Mouse (Mus musculus) midbrain, embryonic 11.5 days (tissue): ENCODE measurements around the gene Prg3. TPM values are rescaled to one million over a fixed set of nuclear protein-coding genes. Genes with fewer than 3 reads are reported as not detected.

Experiments
- ATAC-seq: fragments of 200-750 bp; cut with Nextera tagmentation; 2 replicates; pipeline ENCODE4 v1.8.0; 2017; ENCODE audit warnings: moderate TSS enrichment, moderate library complexity; ENCODE audit not compliant: low FRiP score
- DNase-seq: peaks from one replicate; pipeline ENCODE4 v3.0.0; 2015; ENCODE audit warnings: low spot score; ENCODE audit errors: missing footprints
- H3K27ac ChIP-seq: fragments of 300-500 bp; sonication (generic); 2 replicates; pipeline ENCODE4 v1.5.1; 2014; ENCODE audit warnings: low read depth, low read length
- H3K27me3 ChIP-seq: fragments of 300-500 bp; sonication (generic); 2 replicates; pipeline ENCODE4 v1.6.1; 2014; ENCODE audit warnings: mild to moderate bottlenecking, low read length, moderate library complexity, mixed read lengths; ENCODE audit not compliant: control insufficient read depth, insufficient read depth
- H3K36me3 ChIP-seq: fragments of 300-500 bp; sonication (generic); 2 replicates; pipeline ENCODE4 v1.6.1; 2014; ENCODE audit warnings: mild to moderate bottlenecking, low read length, moderate library complexity, mixed read lengths; ENCODE audit not compliant: control insufficient read depth, insufficient read depth
- H3K4me1 ChIP-seq: fragments of 300-500 bp; sonication (generic); 2 replicates; pipeline ENCODE4 v1.6.1; 2014; ENCODE audit warnings: low read length; ENCODE audit not compliant: control insufficient read depth, insufficient read depth
- H3K4me2 ChIP-seq: fragments of 300-500 bp; sonication (generic); 2 replicates; pipeline ENCODE4 v1.6.1; 2014; ENCODE audit warnings: mild to moderate bottlenecking, moderate library complexity
- H3K4me3 ChIP-seq: fragments of 300-500 bp; sonication (generic); 2 replicates; pipeline ENCODE4 v1.5.1; 2014; ENCODE audit warnings: low read depth, low read length
- H3K9ac ChIP-seq: fragments of 300-500 bp; sonication (generic); 2 replicates; pipeline ENCODE4 v1.6.1; 2014; ENCODE audit warnings: low read length
- H3K9me3 ChIP-seq: fragments of 300-500 bp; sonication (generic); 2 replicates; pipeline ENCODE4 v1.6.1; 2016; ENCODE audit warnings: low read length; ENCODE audit not compliant: control insufficient read depth
- WGBS: fragments of 180-500 bp; shearing (Covaris S2); extraction: QIAGEN DNeasy Blood & Tissue Kit; methylation state at CpG from one replicate; pipeline ENCODE4 v1.1.7; 2014; 5-methylcytosine and 5-hydroxymethylcytosine counted together
- polyA plus RNA-seq: library from polyadenylated mRNA; unstranded; fragments of >200 nt; fragmentation: Nextera tagmentation; extraction: Ambion mirVana; gene quantifications from 2 replicates; pipeline ENCODE4 v1.2.1, GENCODE M21; 2014

Gene Prg3
- polyA plus RNA-seq: not detected in 2 replicates

- DNase-seq (no peak), ATAC-seq (no peak)
- Histone ChIP-seq H3K4me1 (no peaks in the 10 kb centered on the region), H3K4me2 (no peak within 1 kb of the TSS), H3K27ac (no peak within 1 kb of the TSS), H3K9ac (no peak within 1 kb of the TSS), H3K36me3 (no peaks in the 10 kb centered on the region), H3K9me3 (no peaks in the 10 kb centered on the region), H3K4me3 (no peak within 1 kb of the TSS), H3K27me3 (no peaks in the 10 kb centered on the region)
- WGBS: 71% methylated on average over 1 of the region's 1 CpGs
Observed at GRCm38 (mm10) chr2:84987930-84988329, at the start of gene Prg3. Gene Prg3 (plus strand): TSS chr2:84988215.

- peak overlapping the region; percentile 3; the same call in 1 of the 2 replicates for H3K4me3 ChIP-seq
Observed at GRCm38 (mm10) chr2:84938249-84938946, 49.6 kb upstream of the Prg3 start.

GRCm38 (mm10) chr2:84939306-84939705, 48.7 kb upstream of the Prg3 start:
- Histone ChIP-seq H3K9me3 (no peaks in the 10 kb centered on the region), H3K4me1 (no peaks in the 10 kb centered on the region), H3K27me3 (0 out of 2 replicates have a peak, but pooled peaks cover 3% of the 10 kb centered on the region), H3K36me3 (no peaks in the 10 kb centered on the region), H3K27ac (no peak overlapping the region), H3K9ac (no peak overlapping the region), H3K4me2 (no peak overlapping the region), H3K4me3 (no peak overlapping the region)
- WGBS: 76% methylated on average over 3 of the region's 3 CpGs
- ATAC-seq: no peak
- DNase-seq: no peak

More at GRCm38 (mm10) chr2:84938249-84938946, 49.6 kb upstream of the Prg3 start:
- H3K27ac ChIP-seq: no peak overlapping the region; the same call in 1 of the 2 replicates
- H3K9me3 ChIP-seq: no peaks in the 10 kb centered on the region
- peak overlapping the region; percentile 36; the same call in 1 of the 2 replicates for H3K4me2 ChIP-seq
- no peak for DNase-seq
- WGBS: 92% methylated on average over 5 of the region's 5 CpGs
- no peaks in the 10 kb centered on the region for H3K4me1 ChIP-seq
- 0 out of 2 replicates have a peak, but pooled peaks cover 3% of the 10 kb centered on the region for H3K27me3 ChIP-seq
- no peak for ATAC-seq
- no peaks in the 10 kb centered on the region for H3K36me3 ChIP-seq
- no peak overlapping the region for H3K9ac ChIP-seq

- Histone ChIP-seq H3K4me3 (no peak overlapping the region), H3K27me3 (0 out of 2 replicates have a peak, but pooled peaks cover 3% of the 10 kb centered on the region), H3K4me1 (no peaks in the 10 kb centered on the region), H3K27ac (no peak overlapping the region), H3K9me3 (no peaks in the 10 kb centered on the region), H3K9ac (no peak overlapping the region), H3K36me3 (no peaks in the 10 kb centered on the region), H3K4me2 (no peak overlapping the region)
- ATAC-seq: no peak
- DNase-seq: no peak
- 87% methylated on average over 6 of the region's 6 CpGs for WGBS
Observed at GRCm38 (mm10) chr2:84939711-84940110, 48.3 kb upstream of the Prg3 start.

- no peaks in the 10 kb centered on the region for H3K36me3 ChIP-seq
- H3K4me1 ChIP-seq: no peaks in the 10 kb centered on the region
- H3K27me3 ChIP-seq: 0 out of 2 replicates have a peak, but pooled peaks cover 3% of the 10 kb centered on the region
- DNase-seq (no peak), ATAC-seq (no peak)
- H3K4me3 ChIP-seq: no peak overlapping the region
- H3K9me3 ChIP-seq: no peaks in the 10 kb centered on the region
- no peak overlapping the region for H3K9ac ChIP-seq
- H3K27ac ChIP-seq: no peak overlapping the region
- WGBS: 87% methylated on average over 2 of the region's 2 CpGs
- H3K4me2 ChIP-seq: no peak overlapping the region
Observed at GRCm38 (mm10) chr2:84941332-84941731, 46.7 kb upstream of the Prg3 start.

- Histone ChIP-seq H3K4me3 (no peak overlapping the region), H3K4me2 (no peak overlapping the region), H3K36me3 (no peaks in the 10 kb centered on the region), H3K4me1 (no peaks in the 10 kb centered on the region), H3K9me3 (no peaks in the 10 kb centered on the region), H3K9ac (no peak overlapping the region), H3K27me3 (0 out of 2 replicates have a peak, but pooled peaks cover 3% of the 10 kb centered on the region), H3K27ac (no peak overlapping the region)
- no peak for ATAC-seq
- DNase-seq: no peak
- 86% methylated on average over 4 of the region's 4 CpGs for WGBS
Observed at GRCm38 (mm10) chr2:84941795-84942194, 46.2 kb upstream of the Prg3 start.

- Histone ChIP-seq H3K36me3 (no peaks in the 10 kb centered on the region), H3K9ac (no peak overlapping the region), H3K4me3 (no peak overlapping the region), H3K27me3 (no peaks in the 10 kb centered on the region), H3K9me3 (no peaks in the 10 kb centered on the region), H3K4me1 (no peaks in the 10 kb centered on the region), H3K27ac (no peak overlapping the region), H3K4me2 (no peak overlapping the region)
- ATAC-seq: no peak
- WGBS: 88% methylated on average over 3 of the region's 3 CpGs
- no peak for DNase-seq
Observed at GRCm38 (mm10) chr2:84947154-84947771, 40.8 kb upstream of the Prg3 start.

GRCm38 (mm10) chr2:84948252-84948651, 39.8 kb upstream of the Prg3 start:
- DNase-seq (no peak), ATAC-seq (no peak)
- Histone ChIP-seq H3K4me2 (no peak overlapping the region), H3K4me1 (no peaks in the 10 kb centered on the region), H3K27me3 (no peaks in the 10 kb centered on the region), H3K9me3 (no peaks in the 10 kb centered on the region), H3K27ac (no peak overlapping the region), H3K4me3 (no peak overlapping the region), H3K9ac (no peak overlapping the region), H3K36me3 (no peaks in the 10 kb centered on the region)
- WGBS: 92% methylated on average over 7 of the region's 7 CpGs

- Histone ChIP-seq H3K27ac (no peak overlapping the region), H3K4me2 (no peak overlapping the region), H3K9me3 (no peaks in the 10 kb centered on the region), H3K36me3 (no peaks in the 10 kb centered on the region), H3K9ac (no peak overlapping the region), H3K4me3 (no peak overlapping the region), H3K27me3 (no peaks in the 10 kb centered on the region), H3K4me1 (no peaks in the 10 kb centered on the region)
- ATAC-seq: no peak
- no peak for DNase-seq
- WGBS: 85% methylated on average over 2 of the region's 2 CpGs
Observed at GRCm38 (mm10) chr2:84948721-84949120, 39.3 kb upstream of the Prg3 start.
